Mouse (Mus musculus) embryonic facial prominence, embryonic 11.5 days (tissue): ENCODE data around the gene Olfr1061. TPM values are rescaled to one million over a fixed set of nuclear protein-coding genes. Genes with fewer than 3 reads are reported as not detected.
"Not testable (repeated sequence)": the region's sequence is repeated elsewhere in the genome, so short reads cannot be mapped to it uniquely, and the experiment has no call there.

Experiments used
- ATAC-seq: fragments of 200-750 bp; cut with Nextera tagmentation; replicated peaks from 2 replicates; pipeline ENCODE4 v1.8.0; 2017; ENCODE audit warnings: low read depth; ENCODE audit not compliant: insufficient number of reproducible peaks, low FRiP score, low TSS enrichment
- DNase-seq: peaks from one replicate; pipeline ENCODE4 v3.0.0-alpha.2; 2015; ENCODE audit warnings: low spot score
- H3K27ac ChIP-seq: fragments of 300-500 bp; sonication (generic); replicated peaks from 2 replicates; pipeline ENCODE4 v1.5.1; 2014; ENCODE audit warnings: mild to moderate bottlenecking, low read depth, low read length, control low read depth
- H3K27me3 ChIP-seq: fragments of 300-500 bp; sonication (generic); 2 replicates; pipeline ENCODE4 v1.6.1; 2014; ENCODE audit warnings: mild to moderate bottlenecking, low read length, moderate library complexity, mixed read lengths; ENCODE audit not compliant: control insufficient read depth, insufficient read depth
- H3K36me3 ChIP-seq: fragments of 300-500 bp; sonication (generic); replicated peaks from 2 replicates; pipeline ENCODE4 v1.6.1; 2014; ENCODE audit warnings: low read depth, mild to moderate bottlenecking, low read length, moderate library complexity, mixed read lengths; ENCODE audit not compliant: control insufficient read depth, insufficient read depth
- H3K4me1 ChIP-seq: fragments of 300-500 bp; sonication (generic); 2 replicates; pipeline ENCODE4 v1.6.1; 2014; ENCODE audit warnings: low read length, mixed read lengths; ENCODE audit not compliant: control insufficient read depth, insufficient read depth
- H3K4me2 ChIP-seq: fragments of 300-500 bp; sonication (generic); 2 replicates; pipeline ENCODE4 v1.6.1; 2014; ENCODE audit warnings: low read depth, mild to moderate bottlenecking, control low read depth, low read length, moderate library complexity
- H3K4me3 ChIP-seq: fragments of 300-500 bp; sonication (generic); 2 replicates; pipeline ENCODE4 v1.5.1; 2014; ENCODE audit warnings: low read depth, low read length, control low read depth
- H3K9ac ChIP-seq: fragments of 300-500 bp; sonication (generic); replicated peaks from 2 replicates; pipeline ENCODE4 v1.6.1; 2014; ENCODE audit warnings: mild to moderate bottlenecking, control low read depth, low read length
- H3K9me3 ChIP-seq: fragments of 300-500 bp; sonication (generic); replicated peaks from 2 replicates; pipeline ENCODE4 v1.6.1; 2016; ENCODE audit warnings: mild to moderate bottlenecking, low read length, inconsistent platforms, mixed read lengths; ENCODE audit not compliant: control insufficient read depth
- WGBS: fragments of 180-500 bp; shearing (Covaris S2); extraction: QIAGEN DNeasy Blood & Tissue Kit; methylation state at CpG from one replicate; pipeline ENCODE4 v1.1.7; 2014; 5-methylcytosine and 5-hydroxymethylcytosine counted together
- polyA plus RNA-seq: library from polyadenylated mRNA; unstranded; fragments of >200 nt; fragmentation: Nextera tagmentation; extraction: Ambion mirVana; gene quantifications from 2 replicates; pipeline ENCODE4 v1.2.1, GENCODE M21; 2014

The Olfr1061 gene
- not detected in 2 replicates for polyA plus RNA-seq

- Histone ChIP-seq H3K36me3 (no peaks in the 10 kb centered on the region), H3K4me1 (no peaks in the 10 kb centered on the region), H3K4me3 (no peak within 1 kb of the TSS), H3K9ac (no peak within 1 kb of the TSS), H3K27ac (no peak within 1 kb of the TSS), H3K27me3 (no peaks in the 10 kb centered on the region), H3K9me3 (no peaks in the 10 kb centered on the region), H3K4me2 (no peak within 1 kb of the TSS)
- DNase-seq = no peak
- WGBS = 66% methylated on average over 1 of the region's 1 CpGs
- no peak for ATAC-seq
Measured at GRCm38 (mm10) chr2:86413950-86414349, at the start of gene Olfr1061. Gene Olfr1061 (minus strand): TSS chr2:86414050.

- DNase-seq = no peak
- no peak overlapping the region for H3K4me3 ChIP-seq
- H3K9me3 ChIP-seq = no peaks in the 10 kb centered on the region
- ATAC-seq = no peak
- H3K4me2 ChIP-seq = no peak overlapping the region
- H3K36me3 ChIP-seq = no peaks in the 10 kb centered on the region
- H3K4me1 ChIP-seq = no peaks in the 10 kb centered on the region
- H3K27ac ChIP-seq = no peak overlapping the region
- no peaks in the 10 kb centered on the region for H3K27me3 ChIP-seq
- 77% methylated on average over 1 of the region's 1 CpGs for WGBS
- no peak overlapping the region for H3K9ac ChIP-seq
Measured at GRCm38 (mm10) chr2:86460434-86460833, 46.6 kb upstream of the Olfr1061 start.

GRCm38 (mm10) chr2:86456169-86456568 is 42.3 kb upstream of the Olfr1061 start, which contains the start of gene Olfr1066:
Gene Olfr1066 (minus strand): TSS chr2:86456269.
- Histone ChIP-seq H3K9me3 (no peaks in the 10 kb centered on the region), H3K9ac (no peak within 1 kb of the TSS), H3K4me3 (no peak within 1 kb of the TSS), H3K4me2 (no peak within 1 kb of the TSS), H3K27me3 (no peaks in the 10 kb centered on the region), H3K4me1 (no peaks in the 10 kb centered on the region), H3K27ac (no peak within 1 kb of the TSS), H3K36me3 (no peaks in the 10 kb centered on the region)
- ATAC-seq (no peak), DNase-seq (no peak)
- WGBS = 81% methylated on average over 1 of the region's 1 CpGs

GRCm38 (mm10) chr2:86450491-86450890 is 36.6 kb upstream of the Olfr1061 start, which contains the start of gene Olfr1065:
Gene Olfr1065 (minus strand): TSS chr2:86450591.
- not testable (repeated sequence) for H3K27ac ChIP-seq, H3K4me2 ChIP-seq, H3K27me3 ChIP-seq, ATAC-seq, H3K4me3 ChIP-seq, H3K4me1 ChIP-seq, H3K9me3 ChIP-seq, DNase-seq, H3K36me3 ChIP-seq, H3K9ac ChIP-seq
- WGBS = no CpG with 5 or more reads among the region's 1 CpGs

- H3K27me3 ChIP-seq, H3K9me3 ChIP-seq, H3K4me2 ChIP-seq, H3K4me1 ChIP-seq, H3K9ac ChIP-seq, H3K36me3 ChIP-seq, DNase-seq, ATAC-seq, H3K27ac ChIP-seq, H3K4me3 ChIP-seq: not testable (repeated sequence)
- WGBS = 73% methylated on average over 1 of the region's 1 CpGs
Measured at GRCm38 (mm10) chr2:86442101-86442500, 28.3 kb upstream of the Olfr1061 start.

- not testable (repeated sequence) for ATAC-seq, H3K4me2 ChIP-seq, H3K4me3 ChIP-seq, H3K4me1 ChIP-seq, H3K36me3 ChIP-seq, H3K27ac ChIP-seq, H3K9me3 ChIP-seq, H3K27me3 ChIP-seq, DNase-seq, H3K9ac ChIP-seq
- WGBS = 92% methylated on average over 8 of the region's 8 CpGs
Measured at GRCm38 (mm10) chr2:86428511-86428910, 14.7 kb upstream of the Olfr1061 start.

GRCm38 (mm10) chr2:86426649-86427048 is 12.8 kb upstream of the Olfr1061 start, which contains the start of gene Olfr1062:
Gene Olfr1062 (minus strand): TSS chr2:86426749.
- not testable (repeated sequence) for H3K36me3 ChIP-seq, ATAC-seq, DNase-seq, H3K9me3 ChIP-seq, H3K4me2 ChIP-seq, H3K27me3 ChIP-seq, H3K4me3 ChIP-seq, H3K9ac ChIP-seq, H3K27ac ChIP-seq, H3K4me1 ChIP-seq

GRCm38 (mm10) chr2:86395114-86395513 is 18.7 kb downstream of the Olfr1061 start:
- Histone ChIP-seq H3K36me3 (no peaks in the 10 kb centered on the region), H3K27me3 (no peaks in the 10 kb centered on the region), H3K9ac (no peak overlapping the region), H3K4me3 (no peak overlapping the region), H3K4me1 (no peaks in the 10 kb centered on the region), H3K27ac (no peak overlapping the region), H3K4me2 (no peak overlapping the region), H3K9me3 (no peaks in the 10 kb centered on the region)
- ATAC-seq (no peak; the same call in 1 of the 2 replicates), DNase-seq (no peak)
- WGBS = 83% methylated on average over 2 of the region's 2 CpGs
